Mouse (Mus musculus) kidney, embryonic 15.5 days (tissue): ENCODE measurements at regions not wholly inside any gene's neighbourhood (a gene's known extent, or its start where the extent isn't known, plus 50 kb on each side); places are given as distances from the start of the nearest gene placed in this dataset.
A peak's percentile ranks its signal among the peaks of the same experiment; 100 is the strongest.

ENCODE experiments used
- ATAC-seq: fragments of 200-750 bp; cut with Nextera tagmentation; replicated peaks from 2 replicates; pipeline ENCODE4 v1.8.0; 2017; ENCODE audit warnings: moderate TSS enrichment; ENCODE audit not compliant: low FRiP score
- H3K27ac ChIP-seq: fragments of 300-500 bp; sonication (generic); 2 replicates; pipeline ENCODE4 v1.5.1; 2015; ENCODE audit warnings: mild to moderate bottlenecking, inconsistent platforms
- H3K27me3 ChIP-seq: fragments of 300-500 bp; sonication (generic); 2 replicates; pipeline ENCODE4 v1.6.1; 2015; ENCODE audit warnings: inconsistent platforms
- H3K36me3 ChIP-seq: fragments of 300-500 bp; sonication (generic); 2 replicates; pipeline ENCODE4 v1.6.1; 2015; ENCODE audit warnings: inconsistent platforms
- H3K4me1 ChIP-seq: fragments of 300-500 bp; sonication (generic); 2 replicates; pipeline ENCODE4 v1.6.1; 2015; ENCODE audit warnings: inconsistent platforms
- H3K4me2 ChIP-seq: fragments of 300-500 bp; sonication (generic); 2 replicates; pipeline ENCODE4 v1.6.1; 2015; ENCODE audit warnings: moderate library complexity, mild to moderate bottlenecking, inconsistent platforms
- H3K4me3 ChIP-seq: fragments of 300-500 bp; sonication (generic); replicated peaks from 2 replicates; pipeline ENCODE4 v1.5.1; 2015; ENCODE audit warnings: mild to moderate bottlenecking, inconsistent platforms
- H3K9ac ChIP-seq: fragments of 300-500 bp; sonication (generic); 2 replicates; pipeline ENCODE4 v1.6.1; 2015; ENCODE audit warnings: mild to moderate bottlenecking, inconsistent platforms
- H3K9me3 ChIP-seq: fragments of 300-500 bp; sonication (generic); replicated peaks from 2 replicates; pipeline ENCODE4 v1.6.1; 2016; ENCODE audit warnings: inconsistent platforms
- WGBS: fragments of 180-500 bp; shearing (Covaris S2); methylation state at CpG from one replicate; pipeline ENCODE4 v1.1.7; 2015; ENCODE audit warnings: mixed read lengths; 5-methylcytosine and 5-hydroxymethylcytosine counted together

- Histone ChIP-seq H3K4me3 (no peak overlapping the region), H3K27me3 (no peaks in the 10 kb centered on the region), H3K4me1 (no peaks in the 10 kb centered on the region), H3K27ac (no peak overlapping the region), H3K36me3 (no peaks in the 10 kb centered on the region), H3K4me2 (no peak overlapping the region), H3K9me3 (no peaks in the 10 kb centered on the region), H3K9ac (no peak overlapping the region)
- 73% methylated on average over 12 of the region's 12 CpGs for WGBS
- ATAC-seq, result no peak
Observed at GRCm38 (mm10) chr14:72064111-72064812, 427.4 kb downstream of the Gm9195 start.

- H3K9me3 ChIP-seq, result no peaks in the 10 kb centered on the region
- no peaks in the 10 kb centered on the region for H3K36me3 ChIP-seq
- H3K4me2 ChIP-seq, result no peak overlapping the region
- no peak overlapping the region for H3K27ac ChIP-seq
- no peaks in the 10 kb centered on the region for H3K4me1 ChIP-seq
- no peak overlapping the region for H3K9ac ChIP-seq
- no peaks in the 10 kb centered on the region for H3K27me3 ChIP-seq
- no peak overlapping the region for H3K4me3 ChIP-seq
- WGBS, result 47% methylated on average over 2 of the region's 2 CpGs
- no peak for ATAC-seq
Observed at GRCm38 (mm10) chr14:72042881-72043236, 448.8 kb downstream of the Gm9195 start.

GRCm38 (mm10) chr14:72042112-72042880, 449.3 kb downstream of the Gm9195 start:
- H3K4me2 ChIP-seq, result no peak overlapping the region
- no peaks in the 10 kb centered on the region for H3K27me3 ChIP-seq
- no peaks in the 10 kb centered on the region for H3K4me1 ChIP-seq
- WGBS, result 29% methylated on average over 3 of the region's 3 CpGs
- ATAC-seq, result 0 out of 2 replicates have a peak, but pooled peaks have one; percentile 36
- H3K9me3 ChIP-seq, result no peaks in the 10 kb centered on the region
- H3K36me3 ChIP-seq, result no peaks in the 10 kb centered on the region
- no peak overlapping the region for H3K27ac ChIP-seq
- no peak overlapping the region for H3K4me3 ChIP-seq
- no peak overlapping the region for H3K9ac ChIP-seq

- Histone ChIP-seq H3K4me3 (no peak overlapping the region), H3K27me3 (no peaks in the 10 kb centered on the region), H3K36me3 (no peaks in the 10 kb centered on the region), H3K4me1 (no peaks in the 10 kb centered on the region), H3K9me3 (no peaks in the 10 kb centered on the region), H3K27ac (no peak overlapping the region), H3K4me2 (no peak overlapping the region), H3K9ac (no peak overlapping the region)
- ATAC-seq, result no peak
- WGBS, result 50% methylated on average over 3 of the region's 3 CpGs
Observed at GRCm38 (mm10) chr14:72030396-72030795, 461.2 kb downstream of the Gm9195 start.

DNA sequence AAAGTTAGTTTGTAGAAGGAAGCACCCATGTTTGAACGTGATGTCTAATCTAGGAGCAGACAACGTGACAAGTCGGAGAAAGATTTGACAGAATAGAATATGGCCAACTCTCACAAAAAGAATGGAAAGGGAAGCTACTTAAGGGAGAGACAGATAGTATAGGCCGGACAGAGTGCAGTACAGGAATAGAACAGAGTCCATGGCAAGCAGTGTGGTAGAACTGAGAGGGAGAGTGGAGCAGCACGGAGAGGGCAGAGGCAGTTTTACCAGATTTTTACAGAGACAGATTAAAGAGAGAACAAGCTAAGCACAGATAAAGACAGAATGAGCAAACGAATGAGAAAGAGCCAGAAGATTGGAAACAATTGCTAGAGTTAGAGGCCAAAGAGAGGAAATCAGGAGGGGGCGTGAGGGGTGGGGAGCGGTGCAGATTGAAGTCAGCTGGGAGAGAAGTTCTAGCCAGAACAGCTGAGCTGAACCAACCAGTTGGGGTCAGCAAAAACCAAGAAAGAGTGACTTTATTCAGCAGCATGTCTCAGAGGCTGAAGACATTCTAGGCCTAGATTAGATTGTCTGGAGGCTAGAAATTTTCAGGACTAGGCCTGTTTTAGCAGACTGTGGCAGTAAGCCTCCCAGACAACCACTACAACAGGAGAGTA, 464.1 kb downstream of the Gm9195 start:
- peak; percentile 43; the same call in 1 of the 2 replicates for ATAC-seq
- Histone ChIP-seq H3K4me1 (no peaks in the 10 kb centered on the region), H3K4me2 (no peak overlapping the region), H3K4me3 (no peak overlapping the region), H3K27ac (no peak overlapping the region), H3K9ac (no peak overlapping the region), H3K27me3 (no peaks in the 10 kb centered on the region), H3K9me3 (no peaks in the 10 kb centered on the region), H3K36me3 (no peaks in the 10 kb centered on the region)
- 61% methylated on average over 8 of the region's 8 CpGs for WGBS

DNA sequence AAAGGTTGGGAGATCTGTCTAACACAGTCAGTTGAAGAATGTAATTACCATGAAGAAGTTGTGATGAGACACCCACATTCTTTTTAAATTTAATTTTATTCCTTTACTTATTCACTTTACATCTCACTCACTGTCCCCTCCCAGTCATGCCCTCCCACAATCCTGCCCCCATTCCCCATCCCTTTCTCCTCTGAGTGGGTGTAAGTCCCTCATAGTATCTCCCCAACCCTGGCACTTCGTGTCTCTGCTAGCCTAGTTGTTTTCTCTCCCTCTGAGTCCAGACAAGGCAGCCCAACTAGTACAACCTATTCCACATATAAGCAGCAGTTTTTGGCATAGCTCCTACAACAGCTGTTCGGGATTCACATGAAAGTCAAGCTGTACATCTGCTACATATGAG, 487.3 kb downstream of the Gm9195 start:
- no peaks in the 10 kb centered on the region for H3K9me3 ChIP-seq
- WGBS, result 59% methylated on average over 2 of the region's 2 CpGs

DNA sequence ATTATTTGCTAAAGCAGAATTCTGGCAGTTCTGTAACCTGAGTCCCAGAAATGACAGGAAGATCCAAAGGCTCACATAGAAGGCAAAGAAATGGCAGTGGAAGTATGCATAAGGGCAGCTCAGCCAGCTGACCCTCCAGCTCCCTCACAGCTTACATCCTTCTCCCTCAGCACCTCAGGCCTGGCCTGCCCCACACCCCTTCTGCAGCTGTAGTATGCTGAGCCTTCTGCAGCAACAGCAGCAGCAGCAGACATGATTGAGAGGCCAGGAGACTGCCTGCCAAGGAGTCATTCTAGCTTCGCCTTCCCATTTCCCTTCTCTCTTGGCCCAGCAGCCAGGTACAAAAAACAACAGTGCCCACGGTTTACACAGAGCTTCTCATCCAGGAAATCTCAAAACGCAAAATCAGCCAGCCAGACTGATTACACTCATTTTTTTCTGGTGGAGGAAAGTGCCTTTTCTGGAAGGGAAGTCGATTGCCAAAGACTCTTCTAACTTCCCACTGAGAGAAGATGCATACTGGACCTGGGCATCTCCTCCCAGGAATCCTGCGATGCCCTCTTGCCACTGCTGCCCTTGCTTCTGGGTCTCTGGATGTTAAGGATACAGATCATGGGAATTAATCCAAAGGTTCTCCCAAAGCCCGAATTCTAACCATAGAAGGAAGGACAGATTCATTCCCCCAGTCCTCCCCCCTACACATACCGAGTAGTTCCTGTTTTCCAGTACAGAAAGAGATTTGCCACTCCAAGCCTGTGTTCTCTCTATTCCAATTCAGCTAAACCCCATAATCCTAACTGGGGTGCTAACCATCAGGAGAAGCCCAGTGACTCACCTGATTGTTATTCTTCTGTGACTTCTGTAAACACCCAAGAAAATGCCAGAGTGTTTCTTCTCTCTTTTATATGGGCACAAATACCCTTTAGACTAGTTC, 489.2 kb downstream of the Gm9195 start:
- Histone ChIP-seq H3K27me3 (no peaks in the 10 kb centered on the region), H3K9me3 (no peaks in the 10 kb centered on the region), H3K4me1 (peaks cover 20% of the 10 kb centered on the region), H3K4me2 (no peak overlapping the region), H3K27ac (peak overlapping the region; percentile 37), H3K4me3 (no peak overlapping the region), H3K36me3 (no peaks in the 10 kb centered on the region), H3K9ac (no peak overlapping the region)
- no peak for ATAC-seq
- 37% methylated on average over 7 of the region's 7 CpGs for WGBS

More for the DNA sequence above, 487.3 kb downstream of the Gm9195 start:
- H3K27ac ChIP-seq, result no peak overlapping the region
- ATAC-seq, result no peak
- H3K4me3 ChIP-seq, result no peak overlapping the region
- H3K4me1 ChIP-seq, result peaks cover 20% of the 10 kb centered on the region
- H3K9ac ChIP-seq, result no peak overlapping the region
- no peak overlapping the region for H3K4me2 ChIP-seq
- H3K27me3 ChIP-seq, result no peaks in the 10 kb centered on the region
- no peaks in the 10 kb centered on the region for H3K36me3 ChIP-seq

GRCm38 (mm10) chr14:71973016-71973415, 518.6 kb downstream of the Gm9195 start:
- no peaks in the 10 kb centered on the region for H3K4me1 ChIP-seq
- no peak for ATAC-seq
- H3K4me3 ChIP-seq, result no peak overlapping the region
- H3K9me3 ChIP-seq, result no peaks in the 10 kb centered on the region
- H3K9ac ChIP-seq, result no peak overlapping the region
- no peak overlapping the region for H3K27ac ChIP-seq
- no peak overlapping the region for H3K4me2 ChIP-seq
- H3K27me3 ChIP-seq, result no peaks in the 10 kb centered on the region
- H3K36me3 ChIP-seq, result no peaks in the 10 kb centered on the region
- WGBS, result 87% methylated on average over 4 of the region's 4 CpGs

DNA sequence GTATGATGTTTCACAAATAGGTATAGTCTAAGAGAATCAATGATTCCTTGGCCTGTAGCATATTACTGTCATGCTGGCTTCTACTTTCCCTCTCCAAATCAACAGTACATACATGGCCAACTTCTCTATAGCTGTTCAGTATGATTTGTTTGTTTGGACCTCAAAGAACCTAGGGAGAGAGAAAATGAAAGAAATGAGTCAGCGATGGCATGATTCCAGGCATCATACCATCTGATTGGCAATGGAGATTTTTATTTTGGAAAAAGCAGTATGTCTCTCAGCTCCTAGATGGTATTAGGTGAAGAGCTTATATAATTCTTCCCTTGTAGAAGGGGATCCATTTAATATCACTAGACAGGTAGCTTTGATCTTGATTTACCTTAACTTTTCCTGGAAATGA, 519.1 kb downstream of the Gm9195 start:
- H3K27me3 ChIP-seq, result no peaks in the 10 kb centered on the region
- ATAC-seq, result no peak
- H3K4me1 ChIP-seq, result no peaks in the 10 kb centered on the region
- WGBS, result 96% methylated on average over 1 of the region's 1 CpGs
- H3K9me3 ChIP-seq, result no peaks in the 10 kb centered on the region
- H3K36me3 ChIP-seq, result no peaks in the 10 kb centered on the region
- H3K27ac ChIP-seq, result no peak overlapping the region
- no peak overlapping the region for H3K4me2 ChIP-seq
- no peak overlapping the region for H3K4me3 ChIP-seq
- no peak overlapping the region for H3K9ac ChIP-seq

DNA sequence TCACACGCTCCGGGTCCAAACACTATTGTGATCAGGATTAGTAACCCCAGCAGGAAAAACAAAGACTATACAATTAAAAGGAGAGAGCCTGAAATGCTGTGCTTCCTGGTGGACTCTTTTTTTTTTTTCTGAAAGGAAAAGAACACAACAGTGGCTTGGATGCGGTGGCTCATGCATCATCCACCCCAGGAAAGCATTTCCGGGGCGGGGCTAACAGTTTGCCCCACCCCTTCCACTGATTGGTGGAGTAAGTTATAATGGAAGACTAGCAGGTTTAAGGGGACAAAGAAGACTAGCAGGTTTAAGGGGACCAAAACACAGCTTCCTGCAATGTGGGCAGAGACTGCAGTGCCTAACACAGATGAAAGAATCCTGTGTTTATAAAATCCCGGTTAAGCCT, 524.0 kb downstream of the Gm9195 start:
- Histone ChIP-seq H3K27me3 (no peaks in the 10 kb centered on the region), H3K9ac (no peak overlapping the region), H3K4me1 (no peaks in the 10 kb centered on the region), H3K4me2 (no peak overlapping the region), H3K27ac (no peak overlapping the region), H3K36me3 (no peaks in the 10 kb centered on the region), H3K9me3 (no peaks in the 10 kb centered on the region), H3K4me3 (no peak overlapping the region)
- 0 out of 2 replicates have a peak, but pooled peaks have one; percentile 33 for ATAC-seq
- 62% methylated on average over 6 of the region's 6 CpGs for WGBS

- Histone ChIP-seq H3K4me2 (no peak overlapping the region), H3K4me3 (no peak overlapping the region), H3K9ac (no peak overlapping the region), H3K27me3 (no peaks in the 10 kb centered on the region), H3K9me3 (no peaks in the 10 kb centered on the region), H3K4me1 (no peaks in the 10 kb centered on the region), H3K27ac (no peak overlapping the region), H3K36me3 (no peaks in the 10 kb centered on the region)
- no peak for ATAC-seq
- WGBS, result 7% methylated on average over 4 of the region's 4 CpGs
Observed at GRCm38 (mm10) chr14:71963389-71964169, 528.1 kb downstream of the Gm9195 start.
